Mouse (Mus musculus) heart, embryonic 15.5 days (tissue): Measurements from ENCODE around the gene Zranb3. TPM values are rescaled to one million over a fixed set of nuclear protein-coding genes. Genes with fewer than 3 reads are reported as not detected.
"Not testable (repeated sequence)": the region's sequence is repeated elsewhere in the genome, so short reads cannot be mapped to it uniquely, and the experiment has no call there.

Experiments
- ATAC-seq: fragments of 200-750 bp; cut with Nextera tagmentation; replicated peaks from 2 replicates; pipeline ENCODE4 v1.8.0; 2017; ENCODE audit warnings: low read depth, moderate TSS enrichment; ENCODE audit not compliant: insufficient number of reproducible peaks, insufficient read depth, low FRiP score
- H3K27ac ChIP-seq: fragments of 300-500 bp; sonication (generic); 2 replicates; pipeline ENCODE4 v1.5.1; 2015; ENCODE audit warnings: mild to moderate bottlenecking, inconsistent platforms
- H3K27me3 ChIP-seq: fragments of 300-500 bp; sonication (generic); 2 replicates; pipeline ENCODE4 v1.6.1; 2015; ENCODE audit warnings: inconsistent platforms
- H3K36me3 ChIP-seq: fragments of 300-500 bp; sonication (generic); 2 replicates; pipeline ENCODE4 v1.6.1; 2015; ENCODE audit warnings: mild to moderate bottlenecking, inconsistent platforms
- H3K4me1 ChIP-seq: fragments of 300-500 bp; sonication (generic); replicated peaks from 2 replicates; pipeline ENCODE4 v1.6.1; 2015; ENCODE audit warnings: inconsistent platforms
- H3K4me2 ChIP-seq: fragments of 300-500 bp; sonication (generic); 2 replicates; pipeline ENCODE4 v1.6.1; 2015; ENCODE audit warnings: inconsistent platforms, mild to moderate bottlenecking, moderate library complexity
- H3K4me3 ChIP-seq: fragments of 300-500 bp; sonication (generic); 2 replicates; pipeline ENCODE4 v1.5.1; 2015; ENCODE audit warnings: mild to moderate bottlenecking, inconsistent platforms
- H3K9ac ChIP-seq: fragments of 300-500 bp; sonication (generic); 2 replicates; pipeline ENCODE4 v1.6.1; 2015; ENCODE audit warnings: mild to moderate bottlenecking, inconsistent platforms
- H3K9me3 ChIP-seq: fragments of 300-500 bp; sonication (generic); replicated peaks from 2 replicates; pipeline ENCODE4 v1.6.1; 2016; ENCODE audit warnings: inconsistent platforms
- WGBS: fragments of 180-500 bp; shearing (Covaris S2); methylation state at CpG from one replicate; pipeline ENCODE4 v1.1.7; 2015; ENCODE audit warnings: mixed read lengths; 5-methylcytosine and 5-hydroxymethylcytosine counted together
- polyA plus RNA-seq: library from polyadenylated mRNA; unstranded; fragments of >200 nt; fragmentation: Nextera tagmentation; extraction: Ambion mirVana; gene quantifications from 2 replicates; pipeline ENCODE4 v1.2.1, GENCODE M21; 2015

The Zranb3 gene
- polyA plus RNA-seq = 5.3 and 5.7 TPM in 2 replicates

GRCm38 (mm10) chr1:128102641-128103461 is at the start of gene Zranb3, which contains the start of gene R3hdm1:
Zranb3 (minus strand) TSS chr1:128103047.
R3hdm1 (plus strand) TSS chr1:128103301.
- ATAC-seq = peak; percentile 98
- peak within 1 kb of the TSS; percentile 71 for H3K4me2 ChIP-seq
- no peaks in the 10 kb centered on the region for H3K36me3 ChIP-seq
- peak within 1 kb of the TSS; percentile 74 for H3K9ac ChIP-seq
- peak within 1 kb of the TSS; percentile 93 for H3K27ac ChIP-seq
- H3K27me3 ChIP-seq = no peaks in the 10 kb centered on the region
- H3K9me3 ChIP-seq = no peaks in the 10 kb centered on the region
- peaks cover 10% of the 10 kb centered on the region for H3K4me1 ChIP-seq
- WGBS = under 1% methylated on average over 43 of the region's 43 CpGs
- H3K4me3 ChIP-seq = peak within 1 kb of the TSS; percentile 74

GRCm38 (mm10) chr1:128141737-128142136 is 38.9 kb upstream of the Zranb3 start:
- Histone ChIP-seq H3K9ac (no peak overlapping the region), H3K9me3 (no peaks in the 10 kb centered on the region), H3K27ac (no peak overlapping the region), H3K4me1 (peaks cover 3% of the 10 kb centered on the region), H3K4me2 (no peak overlapping the region), H3K36me3 (no peaks in the 10 kb centered on the region), H3K4me3 (no peak overlapping the region), H3K27me3 (no peaks in the 10 kb centered on the region)
- no peak for ATAC-seq

GRCm38 (mm10) chr1:128141039-128141438 is 38.2 kb upstream of the Zranb3 start:
- H3K4me3 ChIP-seq = no peak overlapping the region
- H3K4me2 ChIP-seq = no peak overlapping the region
- no peak overlapping the region for H3K9ac ChIP-seq
- no peak overlapping the region for H3K27ac ChIP-seq
- no peaks in the 10 kb centered on the region for H3K27me3 ChIP-seq
- ATAC-seq = no peak
- no peaks in the 10 kb centered on the region for H3K9me3 ChIP-seq
- H3K4me1 ChIP-seq = peaks cover 3% of the 10 kb centered on the region
- H3K36me3 ChIP-seq = no peaks in the 10 kb centered on the region

GRCm38 (mm10) chr1:128136222-128136621 is 33.4 kb upstream of the Zranb3 start:
- H3K9ac ChIP-seq, H3K4me2 ChIP-seq, H3K36me3 ChIP-seq, H3K4me3 ChIP-seq, H3K4me1 ChIP-seq, H3K9me3 ChIP-seq, H3K27ac ChIP-seq, ATAC-seq, H3K27me3 ChIP-seq: not testable (repeated sequence)

GRCm38 (mm10) chr1:128120913-128121627 is 18.2 kb upstream of the Zranb3 start:
- no peak overlapping the region for H3K4me2 ChIP-seq
- no peaks in the 10 kb centered on the region for H3K36me3 ChIP-seq
- no peak overlapping the region for H3K4me3 ChIP-seq
- no peaks in the 10 kb centered on the region for H3K27me3 ChIP-seq
- ATAC-seq = no peak
- 86% methylated on average over 4 of the region's 4 CpGs for WGBS
- no peak overlapping the region for H3K9ac ChIP-seq
- H3K4me1 ChIP-seq = 0 out of 2 replicates have a peak, but pooled peaks cover 3% of the 10 kb centered on the region
- H3K9me3 ChIP-seq = no peaks in the 10 kb centered on the region
- H3K27ac ChIP-seq = no peak overlapping the region

GRCm38 (mm10) chr1:128103520-128104088 is 757 bp upstream of the Zranb3 start:
- H3K36me3 ChIP-seq = no peaks in the 10 kb centered on the region
- under 1% methylated on average over 43 of the region's 47 CpGs for WGBS
- ATAC-seq = peak; percentile 33
- H3K9me3 ChIP-seq = no peaks in the 10 kb centered on the region
- peak overlapping the region; percentile 74 for H3K4me3 ChIP-seq
- H3K4me2 ChIP-seq = peak overlapping the region; percentile 71
- peak overlapping the region; percentile 93 for H3K27ac ChIP-seq
- H3K9ac ChIP-seq = peak overlapping the region; percentile 74
- H3K4me1 ChIP-seq = peaks cover 10% of the 10 kb centered on the region
- H3K27me3 ChIP-seq = no peaks in the 10 kb centered on the region

GRCm38 (mm10) chr1:128102251-128102640 is 601 bp downstream of the Zranb3 start:
- Histone ChIP-seq H3K9me3 (no peaks in the 10 kb centered on the region), H3K4me3 (peak overlapping the region; percentile 74), H3K4me2 (peak overlapping the region; percentile 65), H3K4me1 (peaks cover 10% of the 10 kb centered on the region), H3K9ac (peak overlapping the region; percentile 51), H3K27me3 (no peaks in the 10 kb centered on the region), H3K36me3 (no peaks in the 10 kb centered on the region), H3K27ac (peak overlapping the region; percentile 89)
- 0% methylated on average over 15 of the region's 15 CpGs for WGBS
- no peak for ATAC-seq

GRCm38 (mm10) chr1:128098309-128098708 is 4.5 kb downstream of the Zranb3 start:
- H3K4me2 ChIP-seq = no peak overlapping the region
- H3K36me3 ChIP-seq = no peaks in the 10 kb centered on the region
- H3K9ac ChIP-seq = no peak overlapping the region
- no peak overlapping the region for H3K27ac ChIP-seq
- H3K4me1 ChIP-seq = no peaks in the 10 kb centered on the region
- H3K9me3 ChIP-seq = no peaks in the 10 kb centered on the region
- no peak for ATAC-seq
- 87% methylated on average over 1 of the region's 1 CpGs for WGBS
- no peak overlapping the region for H3K4me3 ChIP-seq
- no peaks in the 10 kb centered on the region for H3K27me3 ChIP-seq

- ATAC-seq = no peak
- Histone ChIP-seq H3K4me2 (no peak overlapping the region), H3K9me3 (no peaks in the 10 kb centered on the region), H3K36me3 (peaks cover 11% of the 10 kb centered on the region), H3K27me3 (no peaks in the 10 kb centered on the region), H3K9ac (no peak overlapping the region), H3K27ac (no peak overlapping the region), H3K4me1 (no peaks in the 10 kb centered on the region), H3K4me3 (no peak overlapping the region)
- 95% methylated on average over 2 of the region's 2 CpGs for WGBS
Observed at GRCm38 (mm10) chr1:128094686-128095085, 8.2 kb downstream of the Zranb3 start.

GRCm38 (mm10) chr1:128082800-128083199 is 20.0 kb downstream of the Zranb3 start:
- Histone ChIP-seq H3K4me3 (no peak overlapping the region), H3K36me3 (no peaks in the 10 kb centered on the region), H3K4me2 (no peak overlapping the region), H3K9me3 (no peaks in the 10 kb centered on the region), H3K27me3 (no peaks in the 10 kb centered on the region), H3K27ac (no peak overlapping the region), H3K9ac (no peak overlapping the region), H3K4me1 (peaks cover 10% of the 10 kb centered on the region)
- ATAC-seq = 0 out of 2 replicates have a peak, but pooled peaks have one; percentile 18
- WGBS = 75% methylated on average over 7 of the region's 7 CpGs

GRCm38 (mm10) chr1:128081873-128082272 is 21.0 kb downstream of the Zranb3 start:
- no peak for ATAC-seq
- H3K36me3 ChIP-seq = no peaks in the 10 kb centered on the region
- H3K4me3 ChIP-seq = no peak overlapping the region
- no peaks in the 10 kb centered on the region for H3K9me3 ChIP-seq
- H3K4me2 ChIP-seq = no peak overlapping the region
- no peak overlapping the region for H3K9ac ChIP-seq
- H3K27ac ChIP-seq = no peak overlapping the region
- H3K27me3 ChIP-seq = no peaks in the 10 kb centered on the region
- H3K4me1 ChIP-seq = peaks cover 10% of the 10 kb centered on the region
- 74% methylated on average over 7 of the region's 7 CpGs for WGBS
